Comparison of ENCODE assay signal across 8 mouse cellular contexts in the genomic region with DNA sequence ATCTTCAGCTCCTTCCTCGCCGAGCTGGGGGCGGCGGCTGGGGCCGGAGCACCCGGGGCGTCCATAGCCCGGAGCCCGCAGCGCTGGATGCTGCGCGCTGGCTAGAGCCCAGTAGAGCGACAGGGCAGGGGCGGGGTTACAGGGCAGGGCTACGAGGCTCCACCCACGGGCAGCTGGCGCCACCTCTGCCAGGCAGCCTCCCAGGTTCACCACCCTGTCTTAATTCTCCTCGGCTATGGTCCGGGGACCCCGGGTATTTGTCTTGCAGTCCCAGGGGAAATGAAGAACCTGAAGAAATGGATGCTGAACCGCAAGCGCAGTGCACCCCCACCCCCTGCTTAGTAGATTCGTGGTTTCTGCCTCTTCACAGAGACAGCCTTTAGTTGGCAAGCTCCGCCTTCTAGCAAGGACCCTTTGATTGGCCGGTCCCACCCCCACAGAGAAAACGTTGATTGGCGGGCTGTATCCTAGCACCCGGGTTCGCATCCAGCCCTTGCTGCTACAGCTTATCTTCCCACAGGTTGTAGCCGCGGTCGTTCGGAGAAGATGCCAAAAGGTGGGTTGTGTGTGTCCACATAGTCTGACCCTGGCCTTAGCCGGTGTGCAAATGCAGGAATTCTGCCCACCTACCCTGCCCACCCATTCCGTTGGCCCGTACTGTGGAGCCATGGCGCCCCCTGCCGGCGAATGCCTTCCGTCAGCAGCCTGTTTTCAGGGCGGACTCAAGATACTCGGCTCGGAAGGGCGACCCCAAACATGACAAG. TPM values are rescaled to one million over a fixed set of nuclear protein-coding genes. Genes with fewer than 3 reads are reported as not detected.
A peak's percentile ranks its signal among the peaks of the same experiment; 100 is the strongest.
DNase-seq lines count a peak whose midpoint lies in the region; ATAC-seq and TF ChIP-seq lines count a peak whose summit lies in the region.

A gene (minus strand): TSS at position 385 of the 764 bp plus-strand sequence.

- peak within 1 kb of the TSS; percentile 87 for H3K4me2 ChIP-seq in CH12.LX (ENCODE audit: insufficient read depth, low read depth, poor library complexity, severe bottlenecking)
- peak within 1 kb of the TSS; percentile 100 for H3K4me2 ChIP-seq in forebrain, embryonic 12.5 days
- peak within 1 kb of the TSS; percentile 98 for H3K4me2 ChIP-seq in heart, embryonic 16.5 days (ENCODE audit: low read depth, low read length)
- peak within 1 kb of the TSS; percentile 75 for H3K4me2 ChIP-seq in liver, embryonic 16.5 days (ENCODE audit: low read depth, low read length)
- peak within 1 kb of the TSS; percentile 100 for H3K4me2 ChIP-seq in neural tube, embryonic 11.5 days (ENCODE audit: low read depth)

- peaks cover 25 to 53% of the 10 kb centered on the region in 2 experiments for H3K36me3 ChIP-seq in CH12.LX (replicated peaks in 1 of 2; ENCODE audit: control insufficient read depth in 1 of 2, insufficient read depth in 1 of 2, low read length in 1 of 2)
- H3K36me3 ChIP-seq in forebrain, embryonic 12.5 days (replicated peaks), result peaks cover 45% of the 10 kb centered on the region
- 0 out of 2 replicates have a peak, but pooled peaks cover 3% of the 10 kb centered on the region for H3K36me3 ChIP-seq in heart, embryonic 16.5 days (ENCODE audit: control insufficient read depth, insufficient read depth)
- H3K36me3 ChIP-seq in liver, embryonic 16.5 days (ENCODE audit: control insufficient read depth, insufficient read depth), result peaks cover 12% of the 10 kb centered on the region
- H3K36me3 ChIP-seq in neural tube, embryonic 11.5 days (ENCODE audit: control insufficient read depth, insufficient read depth, low read length), result peaks cover 4% of the 10 kb centered on the region

- peak within 1 kb of the TSS; percentile 72 for H3K9ac ChIP-seq in CH12.LX (ENCODE audit: insufficient read depth, low read depth)
- peak within 1 kb of the TSS; percentile 47 for H3K9ac ChIP-seq in forebrain, embryonic 12.5 days
- H3K9ac ChIP-seq in heart, embryonic 16.5 days (ENCODE audit: low read length), result peak within 1 kb of the TSS; percentile 72
- H3K9ac ChIP-seq in liver, embryonic 16.5 days (ENCODE audit: low read depth, low read length), result peak within 1 kb of the TSS; percentile 62
- H3K9ac ChIP-seq in neural tube, embryonic 11.5 days (ENCODE audit: low read length), result peak within 1 kb of the TSS; percentile 50

- whole genome bisulfite sequencing in forebrain, embryonic 12.5 days, result 2% methylated on average over 44 of the region's 44 CpGs
- WGBS in heart, embryonic 16.5 days, result 2% methylated on average over 44 of the region's 44 CpGs
- WGBS in liver, embryonic 16.5 days (ENCODE audit: insufficient replicate concordance), result under 1% methylated on average over 44 of the region's 44 CpGs
- WGBS in neural tube, embryonic 11.5 days, result 3% methylated on average over 44 of the region's 44 CpGs

- H3K4me1 ChIP-seq in CH12.LX (ENCODE audit: control insufficient read depth in 1 of 2, insufficient read depth in 2 of 2), result peaks cover 10 to 84% of the 10 kb centered on the region in 2 experiments
- peaks cover 64% of the 10 kb centered on the region for H3K4me1 ChIP-seq in forebrain, embryonic 12.5 days
- H3K4me1 ChIP-seq in heart, embryonic 16.5 days (ENCODE audit: control insufficient read depth, insufficient read depth, low read length), result peaks cover 59% of the 10 kb centered on the region
- H3K4me1 ChIP-seq in liver, embryonic 16.5 days (ENCODE audit: control insufficient read depth, low read depth, low read length), result peaks cover 65% of the 10 kb centered on the region
- H3K4me1 ChIP-seq in neural tube, embryonic 11.5 days (ENCODE audit: control insufficient read depth, insufficient read depth, low read length), result peaks cover 50% of the 10 kb centered on the region

- peak; percentile 98 for DNase-seq in CH12.LX (ENCODE audit: extremely low read depth)
- peak; percentile 79 for DNase-seq in c-Kit-positive CD71-positive TER-119-negative erythroid progenitor cells, embryonic 14.5 days (ENCODE audit: low read depth)
- DNase-seq in kidney, postnatal 36 days, result peak; percentile 79 to 94
- DNase-seq in neural tube, embryonic 11.5 days (ENCODE audit: low spot score), result peak; percentile 76
- DNase-seq in testis, postnatal 10 days (ENCODE audit: low spot score), result peak; percentile 94

- peak within 1 kb of the TSS; percentile 45 for H3K27ac ChIP-seq in CH12.LX (ENCODE audit: insufficient read depth, low read depth)
- H3K27ac ChIP-seq in forebrain, embryonic 12.5 days, result peak within 1 kb of the TSS; percentile 100
- peak within 1 kb of the TSS; percentile 100 for H3K27ac ChIP-seq in heart, embryonic 16.5 days (ENCODE audit: low read length)
- peak within 1 kb of the TSS; percentile 82 for H3K27ac ChIP-seq in liver, embryonic 16.5 days (ENCODE audit: low read length)
- H3K27ac ChIP-seq in neural tube, embryonic 11.5 days (ENCODE audit: low read depth, low read length), result peak within 1 kb of the TSS; percentile 0; the same call in 1 of the 2 replicates

- H3K9me3 ChIP-seq in CH12.LX (replicated peaks; ENCODE audit: low read length), result no peaks in the 10 kb centered on the region
- H3K9me3 ChIP-seq in forebrain, embryonic 12.5 days, result no peaks in the 10 kb centered on the region
- no peaks in the 10 kb centered on the region for H3K9me3 ChIP-seq in heart, embryonic 16.5 days (replicated peaks; ENCODE audit: control insufficient read depth, low read length)
- no peaks in the 10 kb centered on the region for H3K9me3 ChIP-seq in liver, embryonic 16.5 days (replicated peaks; ENCODE audit: control insufficient read depth, low read length)
- no peaks in the 10 kb centered on the region for H3K9me3 ChIP-seq in neural tube, embryonic 11.5 days (ENCODE audit: control insufficient read depth, low read length)

- TF ChIP-seq EP300 in CH12.LX (IDR thresholded peaks at IDR 0.05; ENCODE audit: low read length), result no peak

- dilution Hi-C loops in CH12.LX (cut with MboI; ENCODE audit: extremely low pct_ligation_motif_present, extremely low pct_unique_long_range_greater_than_20kb, low sequenced_read_pairs), result no loop called here

- H3K4me3 ChIP-seq in CH12.LX (replicated peaks in 1 of 3; ENCODE audit: low read depth in 2 of 3, low read length in 2 of 3, poor library complexity in 1 of 3), result peak within 1 kb of the TSS; percentile 72 to 98 (median 79)
- H3K4me3 ChIP-seq in forebrain, embryonic 12.5 days (replicated peaks), result peak within 1 kb of the TSS; percentile 31
- peak within 1 kb of the TSS; percentile 54 for H3K4me3 ChIP-seq in heart, embryonic 16.5 days (ENCODE audit: low read length)
- peak within 1 kb of the TSS; percentile 63 for H3K4me3 ChIP-seq in liver, embryonic 16.5 days (ENCODE audit: low read depth, low read length)
- H3K4me3 ChIP-seq in neural tube, embryonic 11.5 days (ENCODE audit: low read depth, low read length), result peak within 1 kb of the TSS; percentile 25

- peak; percentile 70 to 97 for TF ChIP-seq CTCF in CH12.LX (conservative IDR thresholded peaks at IDR 0.05 in 1 of 2, IDR thresholded peaks at IDR 0.05 in 1 of 2; ENCODE audit: low read depth in 2 of 2, low read length in 2 of 2)

- H3K27me3 ChIP-seq in CH12.LX (replicated peaks), result no peaks in the 10 kb centered on the region
- peaks cover 7% of the 10 kb centered on the region; the same call in 1 of the 2 replicates for H3K27me3 ChIP-seq in forebrain, embryonic 12.5 days
- no peaks in the 10 kb centered on the region for H3K27me3 ChIP-seq in heart, embryonic 16.5 days (ENCODE audit: control insufficient read depth, insufficient read depth, low read length)
- H3K27me3 ChIP-seq in liver, embryonic 16.5 days (ENCODE audit: control insufficient read depth, insufficient read depth, low read depth, low read length), result peaks cover 5% of the 10 kb centered on the region; the same call in 1 of the 2 replicates
- no peaks in the 10 kb centered on the region for H3K27me3 ChIP-seq in neural tube, embryonic 11.5 days (ENCODE audit: control insufficient read depth, insufficient read depth, low read length)

- in situ Hi-C loops in CH12.LX (cut with MboI; ENCODE audit: low pct_ligation_motif_present, low pct_unique_long_range_greater_than_20kb, low sequenced_read_pairs), result loop anchor here (5.0 kb wide), 1 partner anchor 70 kb away; no protein-coding TSS in a partner anchor

- peak; percentile 76 for TF ChIP-seq POLR2A in CH12.LX (IDR thresholded peaks at IDR 0.05; ENCODE audit: low read depth, low read length)

- TF ChIP-seq RAD21 in CH12.LX (IDR thresholded peaks at IDR 0.05; ENCODE audit: low read depth, low read length), result peak; percentile 90

- peak; percentile 36 for ATAC-seq in forebrain, embryonic 12.5 days (ENCODE audit: low FRiP score)
- ATAC-seq in heart, embryonic 16.5 days (replicated peaks; ENCODE audit: extremely low read depth, insufficient read depth, low FRiP score), result no peak
- ATAC-seq in liver, embryonic 16.5 days (ENCODE audit: low read depth), result peak; percentile 76
- peak; percentile 48; the same call in 1 of the 2 replicates for ATAC-seq in neural tube, embryonic 11.5 days (ENCODE audit: insufficient read depth, low FRiP score, low TSS enrichment)

- H3K79me2 ChIP-seq in CH12.LX (replicated peaks; ENCODE audit: control insufficient read depth, extremely low read depth, insufficient read depth, poor library complexity, severe bottlenecking), result peaks cover 44% of the 10 kb centered on the region

TF ChIP-seq in CH12.LX, 34 proteins besides CTCF, POLR2A, EP300 and RAD21 (continues in another document):
- TF ChIP-seq MAFK (IDR thresholded peaks at IDR 0.05; ENCODE audit: insufficient replicate concordance, low read length), result no peak
- no peak for TF ChIP-seq TBP (conservative IDR thresholded peaks at IDR 0.05; ENCODE audit: low read depth, low read length)
- TF ChIP-seq USF1 (IDR thresholded peaks at IDR 0.05; ENCODE audit: low read depth, low read length), result no peak
- peak; percentile 85 for TF ChIP-seq ZKSCAN1 (IDR thresholded peaks at IDR 0.05; ENCODE audit: borderline replicate concordance, low read depth, low read length)
- no peak for TF ChIP-seq PAX5 (IDR thresholded peaks at IDR 0.05; ENCODE audit: low read length)
- TF ChIP-seq USF2 (conservative IDR thresholded peaks at IDR 0.05; ENCODE audit: low read depth, low read length), result no peak
- peak; percentile 46; the same call in 1 of the 2 replicates for TF ChIP-seq SIN3A (IDR thresholded peaks at IDR 0.05; ENCODE audit: low read length)
- no peak for TF ChIP-seq JUND (conservative IDR thresholded peaks at IDR 0.05; ENCODE audit: low read depth, low read length)
- TF ChIP-seq JUN (IDR thresholded peaks at IDR 0.05; ENCODE audit: insufficient read depth, low read depth, low read length), result no peak
- peak; percentile 55; the same call in 1 of the 2 replicates for TF ChIP-seq ETS1 (conservative IDR thresholded peaks at IDR 0.05; ENCODE audit: low read depth, low read length)

RNA-seq across cellular contexts. Expression of the gene that starts here (rescaled TPM):
- total RNA-seq in CH12.LX (2012; rRNA removed) (46.5 and 56.9 TPM in 2 replicates), CH12.LX (2014; rRNA removed) (32.6 and 33.6 TPM in 2 replicates)
- polyA plus RNA-seq in CH12.LX (2012; ENCODE audit: insufficient read length, low read depth), result 38.2 and 45.4 TPM in 2 replicates
- polyA plus RNA-seq in forebrain, embryonic 12.5 days (2016; fragmentation: Nextera tagmentation; extraction: Ambion mirVana), result 1.9 and 2.8 TPM in 2 replicates
- 2.2 and 2.4 TPM in 2 replicates for polyA plus RNA-seq in heart, embryonic 16.5 days (2015; fragmentation: Nextera tagmentation; extraction: Ambion mirVana)
- polyA plus RNA-seq in liver, embryonic 16.5 days (2015; fragmentation: Nextera tagmentation; extraction: Ambion mirVana), result 1.7 and 2.3 TPM in 2 replicates
- polyA plus RNA-seq in neural tube, embryonic 11.5 days (2014; fragmentation: Nextera tagmentation; extraction: Ambion mirVana), result 1.6 and 2.6 TPM in 2 replicates

Comparison
In these comparisons a context has a peak if more than half of its experiments do, and no peak if none do; other contexts are left out.
1. RNA of the gene that starts here (polyA plus RNA-seq): 38.2 to 45.4 TPM in CH12.LX; 1.9 to 2.8 TPM in forebrain, embryonic 12.5 days, 2.2 to 2.4 TPM in heart, embryonic 16.5 days, 1.7 to 2.3 TPM in liver, embryonic 16.5 days and 1.6 to 2.6 TPM in neural tube, embryonic 11.5 days; every median in the first group is over 10 times any median in the second.
2. H3K27ac ChIP-seq: peak in every context shown above with its lines; median percentile 100 in forebrain, embryonic 12.5 days; 100 in heart, embryonic 16.5 days; 82 in liver, embryonic 16.5 days; 45 in CH12.LX; 0 in neural tube, embryonic 11.5 days.
3. H3K4me3 ChIP-seq: peak in every context shown above with its lines; median percentile 79 in CH12.LX; 63 in liver, embryonic 16.5 days; 54 in heart, embryonic 16.5 days; 31 in forebrain, embryonic 12.5 days; 25 in neural tube, embryonic 11.5 days.
4. Peak in every context shown above with its lines, with median percentiles within 50 percentile points of each other: DNase-seq, H3K4me2 ChIP-seq and H3K9ac ChIP-seq.